Mouse (Mus musculus) lung, postnatal 0 days (tissue): ENCODE measurements around the gene Fanci. TPM values are rescaled to one million over a fixed set of nuclear protein-coding genes. Genes with fewer than 3 reads are reported as not detected.

Source experiments
- ATAC-seq: fragments of 200-750 bp; cut with Nextera tagmentation; 2 replicates; pipeline ENCODE4 v1.8.0; 2017; ENCODE audit warnings: moderate library complexity
- DNase-seq: peaks from one replicate; pipeline ENCODE4 v3.0.0-alpha.2; 2016; ENCODE audit warnings: low spot score
- H3K27ac ChIP-seq: fragments of 300-500 bp; sonication (generic); 2 replicates; pipeline ENCODE4 v1.5.1; 2014; ENCODE audit warnings: antibody characterized with exemption, mild to moderate bottlenecking, low read length, mixed read lengths
- H3K27me3 ChIP-seq: fragments of 300-500 bp; sonication (generic); replicated peaks from 2 replicates; pipeline ENCODE4 v1.6.1; 2014; ENCODE audit warnings: low read length, mixed read lengths; ENCODE audit not compliant: insufficient read depth
- H3K36me3 ChIP-seq: fragments of 300-500 bp; sonication (generic); 2 replicates; pipeline ENCODE4 v1.6.1; 2014; ENCODE audit warnings: low read length, mixed read lengths; ENCODE audit not compliant: insufficient read depth
- H3K4me1 ChIP-seq: fragments of 300-500 bp; sonication (generic); 2 replicates; pipeline ENCODE4 v1.6.1; 2014; ENCODE audit warnings: antibody characterized with exemption, low read depth, low read length, mixed read lengths; ENCODE audit not compliant: insufficient read depth
- H3K4me2 ChIP-seq: fragments of 300-500 bp; sonication (generic); replicated peaks from 2 replicates; pipeline ENCODE4 v1.6.1; 2014; ENCODE audit warnings: low read depth, mild to moderate bottlenecking, low read length, moderate library complexity, mixed read lengths
- H3K4me3 ChIP-seq: fragments of 300-500 bp; sonication (generic); 2 replicates; pipeline ENCODE4 v1.5.1; 2014; ENCODE audit warnings: low read depth, low read length
- H3K9ac ChIP-seq: fragments of 300-500 bp; sonication (generic); replicated peaks from 2 replicates; pipeline ENCODE4 v1.6.1; 2014; ENCODE audit warnings: low read depth, mild to moderate bottlenecking
- H3K9me3 ChIP-seq: fragments of 300-500 bp; sonication (generic); 2 replicates; pipeline ENCODE4 v1.6.1; 2016; ENCODE audit warnings: low read length, mixed read lengths
- CTCF ChIP-seq: IDR thresholded peaks from 2 replicates; pipeline ENCODE4 v1.5.1; 2016; ENCODE audit warnings: antibody characterized with exemption, mild to moderate bottlenecking
- EP300 ChIP-seq: IDR thresholded peaks from 2 replicates; pipeline ENCODE4 v1.6.1; 2016; ENCODE audit warnings: antibody characterized with exemption, mild to moderate bottlenecking, control low read depth
- WGBS: fragments of 180-500 bp; shearing (Covaris S2); extraction: QIAGEN DNeasy Blood & Tissue Kit; methylation state at CpG from one replicate; pipeline ENCODE4 v1.1.7; 2014; 5-methylcytosine and 5-hydroxymethylcytosine counted together
- polyA plus RNA-seq: library from polyadenylated mRNA; unstranded; fragments of >200 nt; fragmentation: Nextera tagmentation; extraction: Ambion mirVana; gene quantifications from 2 replicates; pipeline ENCODE4 v1.2.1, GENCODE M21; 2015

Gene Fanci
- polyA plus RNA-seq, 1 experiment from 2014 or later: 0.50 TPM

DNA sequence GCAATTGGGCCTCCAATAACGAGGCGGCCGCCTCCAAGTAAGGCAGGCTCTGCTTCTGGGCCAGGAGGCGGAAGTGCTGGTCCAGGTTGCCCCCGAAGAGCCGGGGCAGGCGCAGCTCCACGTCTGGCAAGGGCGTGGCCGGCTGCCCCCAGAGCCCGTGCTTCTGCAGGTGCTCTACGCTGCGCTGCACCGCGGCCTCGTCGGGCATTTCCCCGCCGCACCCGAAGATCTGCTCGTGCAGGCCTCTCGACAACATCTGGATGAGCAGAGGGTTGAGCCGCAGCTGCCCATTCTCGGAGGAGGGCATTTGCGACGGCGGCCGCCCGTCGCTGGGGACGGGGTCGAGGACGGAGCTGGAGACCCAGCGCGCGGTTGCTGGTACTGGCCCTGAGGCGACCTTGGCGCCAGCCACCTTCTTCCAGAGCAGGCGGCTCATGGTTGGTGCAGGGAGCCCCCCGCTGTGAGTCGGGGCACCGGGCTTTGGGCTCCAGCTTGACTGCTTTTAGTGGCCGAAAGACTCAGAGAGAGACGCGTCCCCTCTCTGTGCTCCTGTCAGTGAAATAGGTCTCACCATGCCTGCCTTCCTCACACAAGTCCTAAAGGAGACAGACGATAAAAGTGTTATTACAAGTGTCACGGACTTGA, 73.2 kb downstream of the Fanci start:
- peak overlapping the region; percentile 96 for H3K4me3 ChIP-seq
- H3K4me1 ChIP-seq: peaks cover 17% of the 10 kb centered on the region; the same call in 1 of the 2 replicates
- H3K27ac ChIP-seq: peak overlapping the region; percentile 96
- peaks cover 5% of the 10 kb centered on the region for H3K36me3 ChIP-seq
- H3K27me3 ChIP-seq: no peaks in the 10 kb centered on the region
- peak overlapping the region; percentile 80 for H3K9ac ChIP-seq
- no peaks in the 10 kb centered on the region for H3K9me3 ChIP-seq
- peak; percentile 27 for DNase-seq
- no peak for ATAC-seq
- H3K4me2 ChIP-seq: peak overlapping the region; percentile 93
- no peak for TF ChIP-seq EP300
- WGBS: 9% methylated on average over 47 of the region's 47 CpGs

- no peak for TF ChIP-seq EP300
- 0 out of 2 replicates have a peak, but pooled peaks have one; percentile 15 for TF ChIP-seq CTCF
- H3K4me3 ChIP-seq: peak overlapping the region; percentile 96
- 2% methylated on average over 23 of the region's 47 CpGs for WGBS
- peak overlapping the region; percentile 80 for H3K9ac ChIP-seq
- ATAC-seq (peak; percentile 20; the same call in 1 of the 2 replicates), DNase-seq (peak; percentile 59)
- H3K4me1 ChIP-seq: peaks cover 17% of the 10 kb centered on the region; the same call in 1 of the 2 replicates
- H3K4me2 ChIP-seq: peak overlapping the region; percentile 93
- peak overlapping the region; percentile 96 for H3K27ac ChIP-seq
- peaks cover 3% of the 10 kb centered on the region for H3K36me3 ChIP-seq
- no peaks in the 10 kb centered on the region for H3K27me3 ChIP-seq
- H3K9me3 ChIP-seq: no peaks in the 10 kb centered on the region
Observed at GRCm38 (mm10) chr7:79465461-79466044, 73.8 kb downstream of the Fanci start.

- peak within 1 kb of the TSS; percentile 80 for H3K9ac ChIP-seq
- peak; percentile 99 for DNase-seq
- peaks cover 3% of the 10 kb centered on the region; the same call in 1 of the 2 replicates for H3K36me3 ChIP-seq
- H3K27ac ChIP-seq: peak within 1 kb of the TSS; percentile 96
- peak within 1 kb of the TSS; percentile 93 for H3K4me2 ChIP-seq
- no peaks in the 10 kb centered on the region for H3K27me3 ChIP-seq
- H3K4me1 ChIP-seq: peaks cover 17% of the 10 kb centered on the region; the same call in 1 of the 2 replicates
- H3K9me3 ChIP-seq: no peaks in the 10 kb centered on the region
- TF ChIP-seq CTCF (peak; percentile 34), EP300 (peak; percentile 67)
- WGBS: under 1% methylated on average over 67 of the region's 76 CpGs
- peak; percentile 98 for ATAC-seq
- H3K4me3 ChIP-seq: peak within 1 kb of the TSS; percentile 96
Observed at GRCm38 (mm10) chr7:79466053-79466901, 74.5 kb downstream of the Fanci start, which contains the start of gene Polg. Gene Polg (minus strand): TSS chr7:79466362.

DNA sequence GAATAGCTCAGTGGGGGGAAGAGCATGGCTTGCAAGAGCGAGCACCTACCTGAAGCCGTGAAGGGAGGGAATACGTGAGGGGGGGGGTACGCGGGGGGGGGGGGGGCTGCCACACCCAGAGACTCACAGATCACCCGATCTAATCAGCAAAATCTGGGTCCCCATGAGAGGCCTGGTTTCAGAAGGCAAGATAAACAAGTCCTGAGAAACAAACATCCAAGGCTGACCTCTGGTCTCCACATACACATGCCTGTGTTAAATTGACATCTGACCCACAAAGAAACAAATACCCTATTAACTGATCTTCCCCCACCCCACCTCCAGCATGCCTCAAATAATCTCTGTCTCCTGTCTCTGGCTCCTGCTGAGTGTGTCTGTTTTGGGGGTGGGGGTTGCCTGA, 76.2 kb downstream of the Fanci start:
- H3K4me3 ChIP-seq: no peak overlapping the region
- 10% methylated on average over 3 of the region's 6 CpGs for WGBS
- ATAC-seq (no peak), DNase-seq (no peak)
- H3K4me1 ChIP-seq: peaks cover 17% of the 10 kb centered on the region; the same call in 1 of the 2 replicates
- H3K4me2 ChIP-seq: peak overlapping the region; percentile 93; the same call in 1 of the 2 replicates
- H3K9me3 ChIP-seq: no peaks in the 10 kb centered on the region
- no peak overlapping the region for H3K27ac ChIP-seq
- H3K9ac ChIP-seq: no peak overlapping the region
- peaks cover 3% of the 10 kb centered on the region; the same call in 1 of the 2 replicates for H3K36me3 ChIP-seq
- TF ChIP-seq EP300 (no peak), CTCF (no peak)
- no peaks in the 10 kb centered on the region for H3K27me3 ChIP-seq

DNA sequence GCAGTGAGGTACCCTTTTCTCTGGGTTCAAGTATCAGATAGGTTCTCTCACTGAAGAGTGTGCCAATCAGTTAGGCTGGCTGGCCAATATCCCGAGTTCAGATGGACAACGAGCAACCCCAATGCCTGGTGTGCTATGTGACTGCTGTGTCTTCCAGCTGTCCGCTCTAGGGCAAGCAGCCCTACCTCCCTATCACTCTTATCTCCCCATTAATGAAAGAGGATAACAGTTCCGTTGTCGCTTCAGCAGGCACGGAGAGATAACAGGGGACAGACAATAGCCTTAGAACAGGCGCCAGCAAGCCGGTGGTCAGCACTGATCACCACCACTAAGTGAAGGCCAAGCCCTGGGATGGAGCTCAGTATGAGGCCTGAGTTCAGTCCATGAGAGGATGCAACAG, 77.3 kb downstream of the Fanci start:
- Histone ChIP-seq H3K4me3 (no peak overlapping the region), H3K9me3 (no peaks in the 10 kb centered on the region), H3K4me1 (peaks cover 16% of the 10 kb centered on the region; the same call in 1 of the 2 replicates), H3K36me3 (no peaks in the 10 kb centered on the region), H3K4me2 (no peak overlapping the region), H3K9ac (no peak overlapping the region), H3K27ac (no peak overlapping the region), H3K27me3 (no peaks in the 10 kb centered on the region)
- no peak for DNase-seq
- no peak for ATAC-seq
- WGBS: 36% methylated on average over 8 of the region's 8 CpGs
- TF ChIP-seq CTCF: no peak
- TF ChIP-seq EP300: no peak

GRCm38 (mm10) chr7:79469766-79470165, 78.0 kb downstream of the Fanci start:
- no peaks in the 10 kb centered on the region for H3K9me3 ChIP-seq
- H3K4me3 ChIP-seq: no peak overlapping the region
- H3K9ac ChIP-seq: no peak overlapping the region
- peaks cover 8% of the 10 kb centered on the region; the same call in 1 of the 2 replicates for H3K4me1 ChIP-seq
- no peak overlapping the region for H3K27ac ChIP-seq
- no peaks in the 10 kb centered on the region for H3K27me3 ChIP-seq
- H3K36me3 ChIP-seq: no peaks in the 10 kb centered on the region
- DNase-seq: no peak
- H3K4me2 ChIP-seq: no peak overlapping the region
- no peak for TF ChIP-seq EP300
- no peak for TF ChIP-seq CTCF
- WGBS: 51% methylated on average over 5 of the region's 5 CpGs
- ATAC-seq: no peak
